Mouse (Mus musculus) kidney, postnatal 0 days (tissue): ENCODE data around the gene Cdk2ap2. TPM values are rescaled to one million over a fixed set of nuclear protein-coding genes. Genes with fewer than 3 reads are reported as not detected.

Experiments
- ATAC-seq: fragments of 200-750 bp; cut with Nextera tagmentation; replicated peaks from 2 replicates; pipeline ENCODE4 v1.8.0; 2017; ENCODE audit warnings: low read depth, moderate number of reproducible peaks, moderate TSS enrichment, moderate library complexity; ENCODE audit not compliant: low FRiP score
- DNase-seq: peaks from one replicate; pipeline ENCODE4 v3.0.0-alpha.2; 2016; ENCODE audit warnings: low spot score
- H3K27ac ChIP-seq: fragments of 300-500 bp; sonication (generic); 2 replicates; pipeline ENCODE4 v1.5.1; 2014; ENCODE audit warnings: mild to moderate bottlenecking
- H3K27me3 ChIP-seq: fragments of 300-500 bp; sonication (generic); 2 replicates; pipeline ENCODE4 v1.6.1; 2014; ENCODE audit warnings: low read length, mixed read lengths; ENCODE audit not compliant: insufficient read depth
- H3K36me3 ChIP-seq: fragments of 300-500 bp; sonication (generic); 2 replicates; pipeline ENCODE4 v1.6.1; 2014; ENCODE audit warnings: low read length, mixed read lengths; ENCODE audit not compliant: insufficient read depth
- H3K4me1 ChIP-seq: fragments of 300-500 bp; sonication (generic); replicated peaks from 2 replicates; pipeline ENCODE4 v1.6.1; 2014; ENCODE audit warnings: antibody characterized with exemption, low read length, mixed read lengths; ENCODE audit not compliant: insufficient read depth
- H3K4me2 ChIP-seq: fragments of 300-500 bp; sonication (generic); 2 replicates; pipeline ENCODE4 v1.6.1; 2014; ENCODE audit warnings: mild to moderate bottlenecking, low read length, moderate library complexity, mixed read lengths
- H3K4me3 ChIP-seq: fragments of 300-500 bp; sonication (generic); replicated peaks from 2 replicates; pipeline ENCODE4 v1.5.1; 2014; ENCODE audit warnings: low read depth, low read length
- H3K9ac ChIP-seq: fragments of 300-500 bp; sonication (generic); 2 replicates; pipeline ENCODE4 v1.6.1; 2014; ENCODE audit warnings: low read depth, low read length
- H3K9me3 ChIP-seq: fragments of 300-500 bp; sonication (generic); replicated peaks from 2 replicates; pipeline ENCODE4 v1.6.1; 2016; ENCODE audit warnings: low read length, inconsistent platforms, mixed read lengths
- CTCF ChIP-seq: IDR thresholded peaks from 2 replicates; pipeline ENCODE4 v1.5.1; 2016; ENCODE audit warnings: antibody characterized with exemption, low read depth, mild to moderate bottlenecking, moderate library complexity
- WGBS: fragments of 180-500 bp; shearing (Covaris S2); extraction: QIAGEN DNeasy Blood & Tissue Kit; methylation state at CpG from one replicate; pipeline ENCODE4 v1.1.7; 2014; 5-methylcytosine and 5-hydroxymethylcytosine counted together
- polyA plus RNA-seq: library from polyadenylated mRNA; unstranded; fragments of >200 nt; fragmentation: Nextera tagmentation; extraction: Ambion mirVana; gene quantifications from 2 replicates; pipeline ENCODE4 v1.2.1, GENCODE M21; 2015

The Cdk2ap2 gene
- polyA plus RNA-seq, 1 experiment from 2014 or later, result 107 TPM

DNA sequence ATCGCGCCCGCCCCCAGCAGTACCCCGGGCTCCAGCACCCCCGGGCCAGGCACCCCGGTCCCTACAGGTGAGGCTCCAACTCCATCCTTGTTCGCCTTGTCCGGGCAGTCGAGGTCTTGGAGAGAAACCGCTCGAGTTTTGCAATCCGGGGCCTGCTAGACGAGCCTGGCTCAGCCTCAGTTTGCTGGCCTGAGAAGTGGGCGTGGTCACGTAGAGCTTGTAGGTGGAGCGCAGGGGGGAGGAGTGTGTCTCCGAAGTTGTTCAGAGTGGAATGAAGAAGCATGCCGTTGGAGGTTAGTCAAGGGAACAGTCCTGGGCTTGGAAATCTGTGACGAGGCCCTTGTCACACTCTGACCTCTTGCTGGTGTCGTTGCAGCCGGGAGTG is 451 bp downstream of the Cdk2ap2 start:
- peak overlapping the region; percentile 75; the same call in 1 of the 2 replicates for H3K27ac ChIP-seq
- DNase-seq (peak; percentile 82), ATAC-seq (peak; percentile 33)
- no peaks in the 10 kb centered on the region for H3K36me3 ChIP-seq
- no peaks in the 10 kb centered on the region for H3K27me3 ChIP-seq
- WGBS, result 2% methylated on average over 21 of the region's 21 CpGs
- H3K4me1 ChIP-seq, result peaks cover 26% of the 10 kb centered on the region; the same call in 1 of the 2 replicates
- peak overlapping the region; percentile 56 for H3K9ac ChIP-seq
- H3K4me3 ChIP-seq, result peak overlapping the region; percentile 52
- no peaks in the 10 kb centered on the region for H3K9me3 ChIP-seq
- TF ChIP-seq CTCF, result no peak
- peak overlapping the region; percentile 73 for H3K4me2 ChIP-seq

DNA sequence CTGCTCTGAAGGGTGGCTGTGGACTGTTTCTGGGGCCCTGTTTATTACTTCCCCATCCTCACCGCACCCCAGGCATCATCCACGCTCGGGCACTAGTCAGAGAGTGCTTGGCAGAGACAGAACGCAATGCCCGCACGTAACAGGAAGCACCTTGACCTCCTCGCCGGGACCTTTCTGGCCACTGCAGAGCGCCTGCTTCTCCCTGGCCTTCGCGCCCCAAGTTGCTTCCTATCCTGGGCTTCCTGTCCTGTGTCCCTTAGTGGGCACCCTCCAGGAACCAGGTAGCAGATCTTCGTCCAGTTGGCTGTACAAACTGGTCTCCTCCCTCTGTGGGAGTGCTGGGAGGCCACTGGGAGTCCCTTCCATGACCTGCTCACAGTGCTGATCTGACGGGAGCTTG is 1.4 kb downstream of the Cdk2ap2 start:
- DNase-seq (no peak), ATAC-seq (no peak)
- Histone ChIP-seq H3K9me3 (no peaks in the 10 kb centered on the region), H3K4me1 (peaks cover 26% of the 10 kb centered on the region; the same call in 1 of the 2 replicates), H3K27me3 (no peaks in the 10 kb centered on the region), H3K9ac (no peak overlapping the region), H3K4me3 (no peak overlapping the region), H3K4me2 (no peak overlapping the region; the same call in 1 of the 2 replicates), H3K27ac (no peak overlapping the region), H3K36me3 (no peaks in the 10 kb centered on the region)
- no peak for TF ChIP-seq CTCF
- 77% methylated on average over 13 of the region's 13 CpGs for WGBS

DNA sequence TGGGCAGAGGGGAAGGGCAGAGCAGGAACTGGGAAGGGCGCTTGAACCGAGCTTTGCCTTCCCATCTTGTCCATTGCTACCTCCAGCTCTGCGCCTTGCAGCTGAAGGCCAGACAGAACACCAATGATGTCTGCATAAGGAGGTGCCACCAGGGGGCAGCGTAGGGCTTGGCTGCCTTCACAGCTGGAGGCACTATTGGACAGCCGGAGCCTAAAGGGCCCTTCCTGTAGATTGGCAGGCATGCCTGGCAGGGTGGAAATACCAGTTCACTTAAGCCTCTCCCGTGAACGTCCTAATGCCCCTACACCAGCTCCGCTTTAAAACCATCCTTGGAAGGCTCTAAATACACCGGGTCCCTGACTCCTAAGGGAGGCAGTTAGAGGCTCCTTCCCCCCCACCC is 2.1 kb downstream of the Cdk2ap2 start:
- WGBS, result 8% methylated on average over 9 of the region's 9 CpGs
- ATAC-seq (0 out of 2 replicates have a peak, but pooled peaks have one; percentile 0), DNase-seq (peak; percentile 95)
- Histone ChIP-seq H3K4me3 (no peak overlapping the region), H3K9me3 (no peaks in the 10 kb centered on the region), H3K4me2 (peak overlapping the region; percentile 79), H3K36me3 (no peaks in the 10 kb centered on the region), H3K27ac (peak overlapping the region; percentile 31; the same call in 1 of the 2 replicates), H3K27me3 (no peaks in the 10 kb centered on the region), H3K4me1 (peaks cover 26% of the 10 kb centered on the region; the same call in 1 of the 2 replicates), H3K9ac (peak overlapping the region; percentile 59; the same call in 1 of the 2 replicates)
- TF ChIP-seq CTCF, result peak; percentile 95

DNA sequence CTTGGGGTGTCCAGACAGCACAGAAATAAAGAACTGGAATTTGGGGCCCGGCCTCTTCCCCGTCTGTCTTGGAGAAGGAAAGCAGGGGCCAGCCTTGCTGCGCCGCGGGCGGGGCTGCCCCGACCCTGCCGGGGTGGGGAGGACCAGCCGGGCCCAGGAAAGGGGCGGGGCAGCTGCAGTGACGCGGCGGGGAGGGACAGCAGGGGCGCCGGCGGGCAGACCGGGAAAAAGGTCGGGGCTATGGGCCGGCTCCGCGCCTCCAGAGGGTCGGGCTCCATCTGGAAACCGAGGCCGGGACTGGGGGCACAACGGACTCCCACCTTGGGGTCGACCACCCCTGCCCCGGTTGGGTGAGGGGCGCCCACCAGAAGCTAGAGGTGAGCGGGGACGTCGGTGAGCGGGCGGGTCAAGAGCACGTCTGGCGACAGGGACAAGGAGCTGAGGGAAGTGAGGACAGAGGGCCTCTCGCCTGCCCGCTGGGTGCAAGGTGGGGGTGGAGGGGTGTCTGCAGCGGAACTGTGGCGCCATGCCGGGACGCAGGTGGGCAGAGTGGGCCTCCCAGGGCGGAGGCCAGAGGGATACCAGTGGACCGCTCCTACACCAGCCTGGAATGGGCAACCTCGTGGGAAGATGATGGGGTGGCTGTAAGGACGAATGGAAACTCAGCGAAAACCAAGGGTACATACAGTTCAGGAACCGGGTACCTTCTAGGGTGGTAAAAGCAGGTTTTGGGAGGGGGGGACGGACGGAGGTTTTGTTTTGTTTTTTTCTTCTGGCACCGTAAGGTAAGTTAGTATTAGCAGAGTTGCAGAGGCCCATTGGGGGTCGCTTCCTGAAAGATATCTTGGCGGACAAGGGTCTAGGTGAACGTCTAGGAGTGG is 3.1 kb downstream of the Cdk2ap2 start, which contains the start of gene Pitpnm1:
TSS of gene Pitpnm1 (plus strand) at position 162 of the 881 bp plus-strand sequence.
- peak within 1 kb of the TSS; percentile 40 for H3K4me3 ChIP-seq
- peak within 1 kb of the TSS; percentile 31; the same call in 1 of the 2 replicates for H3K27ac ChIP-seq
- H3K4me2 ChIP-seq, result peak within 1 kb of the TSS; percentile 79
- H3K9ac ChIP-seq, result peak within 1 kb of the TSS; percentile 59
- TF ChIP-seq CTCF, result no peak
- H3K27me3 ChIP-seq, result no peaks in the 10 kb centered on the region
- 1% methylated on average over 52 of the region's 53 CpGs for WGBS
- peak; percentile 60 for DNase-seq
- peaks cover 26% of the 10 kb centered on the region; the same call in 1 of the 2 replicates for H3K4me1 ChIP-seq
- H3K36me3 ChIP-seq, result 0 out of 2 replicates have a peak, but pooled peaks cover under 1% of the 10 kb centered on the region
- H3K9me3 ChIP-seq, result no peaks in the 10 kb centered on the region
- ATAC-seq, result no peak

DNA sequence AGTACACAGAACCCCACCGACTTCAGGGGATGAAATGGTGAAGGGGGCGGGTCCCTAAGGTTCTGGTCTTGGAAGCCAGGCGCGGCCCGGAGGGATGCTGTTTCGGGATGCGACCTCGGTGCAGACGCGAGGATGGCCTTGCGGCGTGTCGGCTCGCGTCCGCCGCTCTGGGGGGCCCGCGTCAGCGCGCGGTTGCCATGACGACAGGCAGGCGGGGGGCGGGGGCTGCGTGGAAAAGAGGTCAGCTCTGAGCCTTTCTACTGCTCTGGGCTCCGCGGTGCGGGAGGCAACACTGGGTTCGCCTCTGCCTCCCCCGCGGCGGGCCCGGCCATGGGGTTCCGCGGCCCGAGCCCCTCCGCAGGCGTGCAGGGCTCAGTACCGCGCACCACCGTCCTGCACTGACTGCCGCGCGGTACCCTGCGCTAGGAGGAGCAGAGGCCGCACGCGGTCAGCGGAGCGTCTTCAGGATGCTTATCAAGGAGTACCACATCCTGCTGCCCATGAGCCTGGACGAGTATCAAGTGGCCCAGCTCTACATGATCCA is 3.8 kb downstream of the Cdk2ap2 start:
- peak overlapping the region; percentile 79 for H3K4me2 ChIP-seq
- DNase-seq, result no peak
- H3K27ac ChIP-seq, result no peak overlapping the region
- H3K4me3 ChIP-seq, result peak overlapping the region; percentile 40
- peaks cover 26% of the 10 kb centered on the region; the same call in 1 of the 2 replicates for H3K4me1 ChIP-seq
- no peaks in the 10 kb centered on the region for H3K9me3 ChIP-seq
- H3K27me3 ChIP-seq, result no peaks in the 10 kb centered on the region
- 1% methylated on average over 42 of the region's 52 CpGs for WGBS
- peak overlapping the region; percentile 59 for H3K9ac ChIP-seq
- TF ChIP-seq CTCF, result no peak
- H3K36me3 ChIP-seq, result 0 out of 2 replicates have a peak, but pooled peaks cover 2% of the 10 kb centered on the region
- ATAC-seq, result no peak

DNA sequence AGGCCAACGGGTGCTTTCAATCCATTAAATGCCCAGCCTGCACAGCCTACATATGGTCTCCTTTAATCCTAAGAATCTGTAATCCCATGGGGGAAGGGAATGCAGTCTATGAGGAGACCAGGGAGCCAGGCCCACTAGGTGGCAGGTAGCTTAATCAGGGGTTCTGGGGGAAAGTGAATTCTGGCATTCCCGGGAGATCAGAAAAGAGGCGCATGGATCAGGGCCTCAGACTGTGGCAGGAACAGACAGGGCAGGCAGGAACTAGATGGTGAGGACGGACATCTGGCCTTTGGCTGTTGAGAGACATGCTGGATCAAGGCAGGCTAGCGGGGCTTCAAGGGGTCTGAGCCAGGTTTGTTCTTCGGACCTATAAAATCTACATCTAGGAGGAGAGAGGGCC is 4.5 kb downstream of the Cdk2ap2 start:
- Histone ChIP-seq H3K36me3 (0 out of 2 replicates have a peak, but pooled peaks cover 2% of the 10 kb centered on the region), H3K4me1 (peaks cover 26% of the 10 kb centered on the region; the same call in 1 of the 2 replicates), H3K4me3 (no peak overlapping the region), H3K27me3 (no peaks in the 10 kb centered on the region), H3K27ac (no peak overlapping the region), H3K9ac (no peak overlapping the region), H3K9me3 (no peaks in the 10 kb centered on the region), H3K4me2 (peak overlapping the region; percentile 79; the same call in 1 of the 2 replicates)
- DNase-seq (no peak), ATAC-seq (no peak)
- WGBS, result 78% methylated on average over 6 of the region's 6 CpGs
- no peak for TF ChIP-seq CTCF
